Mouse (Mus musculus): ENCODE data around the gene Asap2.

- TF ChIP-seq CTCF (IDR thresholded peaks at IDR 0.05; ENCODE audit: borderline replicate concordance, control insufficient read depth, extremely low read depth, insufficient read depth, low read length, poor library complexity) = no peak
- TF ChIP-seq POLR2A (IDR thresholded peaks at IDR 0.05; ENCODE audit: control insufficient read depth, extremely low read depth, insufficient read depth, low read length, poor library complexity) = no peak
Observed at GRCm38 (mm10) chr12:21227076-21227980, 237.1 kb downstream of the Asap2 start.

Data from thymus, adult 2 months (tissue).